Mouse (Mus musculus) C2C12 (cell line): ENCODE measurements around the gene Kif26b.

Source experiments
- CTCF ChIP-seq: IDR thresholded peaks from one replicate; pipeline ENCODE4 v1.5.1; 2011; ENCODE audit not compliant: control insufficient read depth, insufficient read depth, insufficient read length
- FOSL1 ChIP-seq: IDR thresholded peaks from one replicate; pipeline ENCODE4 v1.8.0; 2011; ENCODE audit warnings: mild to moderate bottlenecking, low read length; ENCODE audit not compliant: poor library complexity, insufficient read depth, severe bottlenecking
- MAX ChIP-seq: IDR thresholded peaks from one replicate; pipeline ENCODE4 v1.6.1; 2011; ENCODE audit warnings: mild to moderate bottlenecking, control low read depth
- MYOD1 ChIP-seq: IDR thresholded peaks from one replicate; pipeline ENCODE4 v1.6.1; 2011; ENCODE audit warnings: low read depth; ENCODE audit not compliant: control insufficient read depth, insufficient read length
- MYOG ChIP-seq: IDR thresholded peaks from one replicate; pipeline ENCODE4 v1.6.1; 2011; ENCODE audit not compliant: control insufficient read depth, insufficient read length; ENCODE audit errors: extremely low read depth
- USF1 ChIP-seq: IDR thresholded peaks from one replicate; pipeline ENCODE4 v1.6.1; 2011; ENCODE audit warnings: low read depth, mild to moderate bottlenecking, control low read depth, moderate library complexity

DNA sequence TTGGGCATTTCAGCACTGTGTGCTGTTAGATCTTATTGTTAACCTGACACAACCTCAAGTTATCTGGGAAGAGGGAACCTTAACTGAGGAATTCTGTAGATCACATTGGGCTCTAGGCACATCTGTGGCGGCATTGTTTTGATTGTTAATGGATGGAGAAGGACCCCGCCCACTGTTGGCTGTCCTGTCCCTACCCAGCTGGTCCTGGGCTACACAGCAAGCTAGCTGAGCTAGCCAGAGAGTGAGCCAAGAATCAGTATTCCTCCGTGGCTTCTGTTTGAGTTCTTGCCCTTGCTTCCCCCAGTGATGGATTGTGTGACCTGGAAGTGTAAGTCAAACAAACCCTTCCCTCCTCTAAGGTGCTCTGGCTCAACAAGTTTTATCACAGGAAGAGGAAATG is 132.1 kb downstream of the Kif26b start:
- no peak for TF ChIP-seq CTCF
- TF ChIP-seq FOSL1, result no peak
- no peak for TF ChIP-seq MAX
- TF ChIP-seq USF1, result no peak
- no peak for TF ChIP-seq MYOD1
- no peak for TF ChIP-seq MYOG
